Mouse (Mus musculus) skeletal muscle tissue, adult 2 months (tissue): ENCODE results near the gene Gm16381.
"Not testable (repeated sequence)": the region's sequence is repeated elsewhere in the genome, so short reads cannot be mapped to it uniquely, and the experiment has no call there.

Source experiments
- DNase-seq: peaks from one replicate; pipeline ENCODE4 v3.0.0-alpha.2; 2012; ENCODE audit warnings: low read depth, low spot score

Gm16381 gene

GRCm38 (mm10) chr12:87644520-87644919, at the start of gene Gm16381:
Gene Gm16381 (minus strand): TSS chr12:87644620.
- not testable (repeated sequence) for DNase-seq

- DNase-seq, result not testable (repeated sequence)
Observed at GRCm38 (mm10) chr12:87652916-87653703, 8.7 kb upstream of the Gm16381 start.

GRCm38 (mm10) chr12:87618569-87618968, 25.9 kb downstream of the Gm16381 start, which contains the start of gene Gm4027:
Gene Gm4027 (plus strand): TSS chr12:87618869.
- not testable (repeated sequence) for DNase-seq

- DNase-seq, result not testable (repeated sequence)
Observed at GRCm38 (mm10) chr12:87602388-87602787, 42.0 kb downstream of the Gm16381 start, which contains the start of gene Oog1. Gene Oog1 (plus strand): TSS chr12:87602688.

- DNase-seq, result not testable (repeated sequence)
Observed at GRCm38 (mm10) chr12:87601388-87601787, 43.0 kb downstream of the Gm16381 start.
